Mouse (Mus musculus): ENCODE measurements at regions not wholly inside any gene's neighbourhood (a gene's known extent, or its start where the extent isn't known, plus 50 kb on each side); places are given as distances from the start of the nearest gene placed in this dataset.

DNA sequence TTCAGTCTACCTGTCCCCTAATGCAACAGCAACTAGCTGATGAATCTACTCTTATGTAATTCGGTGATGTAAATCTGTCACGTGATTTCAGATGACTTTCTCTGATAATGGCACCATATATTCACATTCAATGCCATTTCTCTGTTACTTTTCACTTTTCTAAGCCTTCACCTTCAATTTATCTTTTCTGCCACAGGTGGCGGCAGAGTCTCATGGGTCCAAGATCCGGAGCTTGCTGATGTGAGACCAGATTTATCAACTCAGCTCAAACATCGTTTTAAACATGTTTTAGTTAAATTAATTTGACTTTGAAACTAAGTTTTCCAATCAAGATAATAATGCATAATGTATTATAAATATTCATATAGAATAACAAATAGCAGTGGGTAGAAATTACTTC, 148.4 kb upstream of the Cadm2 start:
- TF ChIP-seq CTCF (IDR thresholded peaks at IDR 0.05; ENCODE audit: low read depth) (no peak), EP300 (IDR thresholded peaks at IDR 0.05; ENCODE audit: low read depth) (no peak)
